Mouse (Mus musculus) c-Kit-positive CD71-positive TER-119-negative erythroid progenitor cells, embryonic 14.5 days (primary cell): ENCODE measurements around the gene Clstn3.
"Not testable (repeated sequence)": the region's sequence is repeated elsewhere in the genome, so short reads cannot be mapped to it uniquely, and the experiment has no call there.

Source experiments
- DNase-seq: peaks from one replicate; pipeline ENCODE4 v3.0.0-alpha.2; 2013; ENCODE audit warnings: low read depth

Clstn3 gene

DNA sequence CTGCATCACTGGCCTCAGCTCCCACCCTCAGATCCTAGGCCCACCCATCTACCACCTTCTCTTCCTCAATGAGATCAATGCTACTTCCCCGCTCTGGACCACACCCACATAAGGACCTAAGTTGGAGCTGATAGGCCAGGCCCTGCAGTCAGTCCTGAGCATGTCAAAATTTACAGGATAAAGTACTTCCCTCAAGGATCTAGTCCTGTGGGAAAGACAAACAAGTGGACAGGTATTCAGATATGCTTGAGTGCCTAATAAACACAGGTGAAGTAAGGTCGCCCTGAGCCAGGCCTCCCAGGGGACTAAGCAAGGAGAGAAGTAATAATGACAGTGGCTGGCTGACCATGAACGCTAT is 15.0 kb upstream of the Clstn3 start:
- DNase-seq: no peak

DNA sequence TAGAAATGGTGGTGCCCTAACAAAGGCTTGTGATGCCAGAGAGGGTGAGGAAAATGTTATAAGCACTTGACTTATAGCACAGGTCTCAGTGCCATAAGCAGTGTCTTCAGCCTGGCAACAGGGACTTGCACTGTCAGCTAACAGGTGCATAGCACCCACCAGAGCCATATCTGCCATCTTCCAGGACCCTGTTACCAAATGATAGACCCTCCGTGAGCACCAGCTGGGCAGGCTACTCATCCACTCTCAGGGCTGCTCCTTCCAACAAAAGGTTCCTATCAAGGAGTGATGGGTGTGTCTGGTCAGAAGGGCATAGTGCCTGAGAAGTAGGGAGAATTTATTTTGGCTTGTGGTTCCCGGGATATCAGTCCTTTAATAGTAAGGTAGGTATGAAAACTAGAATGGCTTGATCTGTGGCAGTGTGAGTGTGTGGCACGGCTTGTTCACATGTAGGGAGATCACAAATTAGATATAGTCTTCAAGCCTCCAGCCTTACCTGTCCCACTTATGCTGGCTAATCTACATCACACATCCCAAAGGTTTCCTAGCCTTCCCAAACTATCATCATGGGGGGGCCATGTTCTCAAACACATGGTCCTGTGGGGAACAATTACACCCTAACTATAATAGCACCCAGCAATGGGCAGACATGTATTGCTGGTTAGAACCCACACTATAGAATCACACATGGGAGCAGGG is 14.4 kb upstream of the Clstn3 start:
- DNase-seq: no peak

DNA sequence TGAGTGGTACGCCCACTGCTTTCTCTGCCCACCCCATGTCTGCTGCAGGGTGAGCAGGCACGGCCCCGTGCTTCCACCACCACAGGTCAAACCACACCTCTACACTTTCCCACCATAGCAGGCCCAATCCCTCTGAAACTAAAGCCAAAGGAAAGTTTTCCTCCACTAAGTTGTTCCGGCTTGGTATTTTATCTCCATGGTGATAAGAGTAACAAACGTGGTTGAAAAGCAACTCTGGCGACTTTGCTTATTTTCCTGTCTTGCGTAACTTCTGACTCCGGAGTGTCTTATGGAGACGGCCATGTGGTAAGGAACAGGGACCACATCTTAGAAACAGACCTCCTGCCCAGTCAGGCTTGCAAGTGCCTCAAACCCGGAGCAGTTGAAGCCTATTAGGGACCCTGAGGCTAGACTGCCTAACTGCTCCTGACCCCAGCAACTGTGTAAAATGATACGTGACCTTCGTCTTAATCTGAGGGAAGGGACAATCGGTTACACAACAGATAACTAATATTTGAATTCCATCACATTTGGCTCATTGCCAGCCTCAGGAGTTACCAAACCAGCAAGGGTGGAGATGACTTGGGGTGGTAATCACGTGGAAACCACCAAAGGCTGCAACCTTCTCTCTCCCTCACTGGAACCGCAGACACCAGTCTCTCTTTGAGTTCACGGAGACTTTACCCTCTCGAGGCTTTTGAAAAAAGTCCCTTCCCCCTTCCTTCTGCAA is 13.5 kb upstream of the Clstn3 start:
- no peak for DNase-seq

DNA sequence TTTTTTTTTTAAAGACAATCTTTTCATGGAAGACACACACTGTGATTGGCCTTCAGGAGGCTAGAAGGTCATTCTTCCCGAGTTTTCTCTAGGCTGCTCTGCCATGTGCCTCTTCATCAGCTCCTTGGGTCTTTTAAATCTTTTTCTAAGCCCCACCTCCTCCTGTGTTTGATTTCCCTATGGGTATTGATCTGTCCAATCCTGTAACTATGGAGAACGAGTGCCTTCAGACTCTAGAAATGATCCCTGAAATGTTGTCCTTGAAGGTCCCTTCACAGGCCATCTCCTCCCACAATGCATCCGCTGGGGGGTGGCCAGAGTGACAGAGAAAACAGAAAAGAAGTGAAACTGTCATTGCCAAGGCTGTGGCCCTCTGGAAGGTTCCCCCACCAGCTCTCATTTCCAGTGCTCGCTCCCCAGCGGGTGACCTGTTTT is 12.6 kb upstream of the Clstn3 start:
- DNase-seq: no peak

DNA sequence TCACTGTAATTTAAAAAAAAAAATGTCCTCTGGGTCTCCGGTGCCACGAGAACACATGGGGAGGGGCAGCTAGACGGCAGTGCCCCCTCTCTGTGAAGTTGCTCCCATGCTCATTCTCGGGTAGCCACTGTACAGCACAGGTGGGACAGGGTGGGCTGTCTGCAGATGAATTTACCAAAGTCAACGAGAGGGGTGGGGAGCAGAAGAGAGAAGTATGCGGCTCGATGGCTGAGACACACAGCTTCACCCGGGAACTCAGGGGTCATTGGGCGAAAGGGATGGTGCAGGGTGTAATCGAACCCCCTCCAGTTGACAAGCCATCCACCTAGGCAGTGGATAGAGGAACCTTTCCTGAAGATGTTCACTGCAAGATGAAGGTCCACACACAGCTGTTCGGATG is 12.2 kb upstream of the Clstn3 start:
- no peak for DNase-seq

DNA sequence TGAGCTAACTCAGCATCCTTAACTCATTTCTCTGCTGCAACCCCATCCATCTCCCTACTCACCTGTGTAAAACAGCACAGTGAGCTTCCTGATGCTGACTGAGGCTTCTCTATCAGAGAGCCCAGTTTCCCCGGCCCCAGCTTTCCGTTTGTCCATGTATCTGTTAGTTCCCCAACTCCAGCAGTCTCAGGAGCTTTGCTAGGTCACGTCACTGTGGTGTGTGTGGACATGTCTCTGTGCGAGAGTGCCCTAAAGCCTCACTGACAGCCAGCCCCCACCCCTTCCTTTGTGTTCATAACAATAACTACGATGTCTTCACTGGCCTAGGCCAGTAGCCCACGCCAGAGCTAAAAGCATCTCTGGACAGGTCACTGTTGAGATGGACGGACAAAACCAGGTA is 11.6 kb upstream of the Clstn3 start:
- DNase-seq: no peak

DNA sequence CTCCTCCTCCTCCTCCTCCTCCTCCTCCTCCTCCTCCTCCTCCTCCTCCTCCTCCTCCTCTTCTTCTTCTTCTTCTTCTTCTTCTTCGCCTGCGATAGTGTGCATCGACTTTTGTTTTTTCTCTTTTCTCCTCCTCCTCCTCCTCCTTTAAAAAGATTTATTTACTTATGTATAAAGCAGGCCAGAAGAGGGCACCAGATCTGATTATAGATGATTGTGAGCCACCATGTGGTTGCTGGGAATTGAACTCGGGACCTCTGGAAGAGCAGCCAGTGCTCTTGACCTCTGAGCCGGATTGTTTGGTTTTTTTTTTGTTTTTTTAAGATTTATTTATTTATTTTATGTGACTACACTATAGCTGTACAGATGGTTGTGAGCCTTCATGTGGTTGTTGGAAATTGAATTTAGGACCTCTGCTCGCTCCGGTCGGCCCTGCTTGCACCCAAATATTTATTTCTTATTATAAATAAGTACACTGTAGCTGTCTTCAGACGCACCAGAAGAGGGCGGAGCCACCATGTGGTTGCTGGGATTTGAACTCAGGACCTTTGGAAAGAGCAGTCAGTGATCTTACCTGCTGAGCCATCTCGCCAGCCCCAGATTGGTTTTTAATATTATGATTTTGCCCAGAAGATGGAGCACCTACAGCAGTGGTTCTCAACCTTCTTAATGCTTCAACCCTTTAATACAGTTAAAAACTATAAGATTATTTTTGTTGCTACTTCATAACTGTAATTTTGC is 10.9 kb upstream of the Clstn3 start:
- not testable (repeated sequence) for DNase-seq

DNA sequence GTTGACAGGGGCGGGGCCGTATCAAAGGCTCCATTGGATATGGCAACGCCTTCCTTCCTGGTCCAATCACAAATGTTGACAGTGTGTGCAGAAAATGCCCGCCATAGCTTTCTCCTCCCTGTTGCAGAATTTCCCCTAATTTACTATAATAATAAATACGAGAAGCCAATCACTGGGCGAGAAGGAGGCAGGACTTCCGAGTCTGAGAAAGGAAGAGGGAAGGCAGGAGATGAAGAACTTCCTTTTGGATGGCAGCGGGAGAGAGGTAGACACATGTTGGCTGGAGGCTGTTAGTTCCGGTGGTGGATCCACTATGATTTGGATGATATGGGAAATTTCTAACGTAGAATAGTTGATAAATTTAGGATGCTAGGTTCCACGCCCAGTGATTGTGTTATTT is 10.0 kb upstream of the Clstn3 start:
- DNase-seq: no peak

DNA sequence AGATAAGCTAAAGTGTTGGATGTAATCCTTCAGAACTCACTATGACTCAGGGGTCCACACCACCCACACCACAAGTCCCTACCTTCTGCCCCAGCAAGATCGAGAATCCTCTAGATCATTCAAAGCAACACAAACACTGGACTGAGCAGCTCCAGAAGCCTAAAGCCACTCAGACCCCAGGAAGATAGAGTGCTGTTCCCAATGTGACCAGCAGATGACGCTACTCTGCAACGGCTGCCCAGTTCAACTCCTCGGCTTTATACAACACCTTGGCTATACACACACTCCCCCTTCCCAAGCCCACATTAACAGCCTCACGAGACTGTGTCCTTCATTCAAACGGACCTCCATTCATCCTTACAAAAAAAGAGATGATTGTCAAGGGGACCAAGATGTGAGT is 8.2 kb upstream of the Clstn3 start:
- peak; percentile 64 for DNase-seq

DNA sequence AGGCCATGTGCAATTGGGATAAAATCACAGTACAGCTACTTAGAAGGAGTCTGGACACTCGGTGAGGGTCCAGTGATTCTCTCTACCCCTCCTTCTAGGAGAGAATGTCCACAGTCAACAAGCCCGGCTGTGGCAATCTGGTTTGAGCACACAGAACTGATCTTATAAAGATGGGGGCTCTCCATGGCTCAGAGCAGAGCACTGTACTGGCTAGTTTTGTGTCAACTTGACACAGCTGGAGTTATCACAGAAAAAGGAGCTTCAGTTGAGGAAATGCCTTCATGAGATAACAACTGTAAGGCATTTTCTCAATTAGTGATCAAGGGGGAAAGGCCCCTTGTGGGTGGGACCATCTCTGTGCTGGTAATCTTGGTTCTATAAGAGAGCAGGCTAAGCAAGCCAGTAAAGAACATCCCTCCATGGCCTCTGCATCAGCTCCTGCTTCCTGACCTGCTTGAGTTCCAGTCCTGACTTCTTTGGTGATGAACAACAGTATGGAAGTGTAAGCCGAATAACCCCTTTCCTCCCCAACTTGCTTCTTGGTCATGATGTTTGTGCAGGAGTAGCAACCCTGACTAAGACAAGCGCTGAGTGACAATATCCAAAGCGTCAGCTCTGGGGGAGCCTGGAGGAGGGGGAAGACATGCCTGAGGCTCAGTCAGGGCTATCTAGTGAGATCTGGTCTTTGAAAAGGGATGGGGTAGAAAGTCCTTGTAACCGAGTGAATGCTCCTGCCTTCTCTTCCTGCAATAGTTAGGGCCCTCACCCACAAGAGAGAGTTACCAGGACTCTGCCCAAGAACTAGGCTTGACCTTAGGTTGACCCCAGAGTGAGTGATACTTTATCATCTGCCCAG is 7.4 kb upstream of the Clstn3 start:
- not testable (repeated sequence) for DNase-seq

DNA sequence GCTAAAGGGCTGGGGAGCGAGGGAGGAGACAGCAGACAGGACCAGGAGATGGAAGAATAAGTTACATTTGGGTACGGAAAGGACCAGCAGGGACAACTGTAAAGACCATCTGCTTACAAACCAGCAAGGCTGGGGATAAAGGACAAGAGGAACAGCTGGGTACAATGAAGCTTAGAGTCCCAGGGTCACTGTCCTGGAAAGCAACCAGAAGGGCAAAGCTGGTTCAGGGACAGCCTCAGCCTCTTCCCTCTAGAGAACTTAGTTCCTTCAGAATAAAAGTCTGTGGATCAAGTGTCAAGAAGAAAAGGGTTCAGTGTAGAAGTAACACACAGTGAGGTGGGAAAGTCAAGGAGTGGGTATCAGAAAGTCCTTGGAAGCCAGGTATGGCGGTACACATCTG is 6.5 kb upstream of the Clstn3 start:
- no peak for DNase-seq

DNA sequence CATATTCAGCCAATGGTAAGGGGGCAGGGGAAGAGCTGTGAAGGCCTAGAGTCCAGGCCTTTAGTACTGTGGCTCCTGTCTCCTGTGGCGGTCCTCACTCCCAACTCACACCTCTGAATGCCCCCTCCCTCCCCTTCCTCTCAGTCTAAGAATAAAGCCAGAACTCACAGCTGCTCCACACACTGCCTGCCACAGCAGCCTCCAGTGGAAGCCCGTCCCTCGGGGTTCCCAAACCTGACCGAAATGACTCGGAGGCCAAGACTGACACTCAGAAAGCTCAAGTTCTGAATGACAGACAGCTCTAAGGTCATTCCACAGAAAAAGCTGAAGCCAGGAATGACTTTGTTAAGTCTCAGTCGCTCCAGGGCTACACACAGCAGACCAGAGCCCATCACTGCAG is 1.1 kb upstream of the Clstn3 start:
- no peak for DNase-seq

DNA sequence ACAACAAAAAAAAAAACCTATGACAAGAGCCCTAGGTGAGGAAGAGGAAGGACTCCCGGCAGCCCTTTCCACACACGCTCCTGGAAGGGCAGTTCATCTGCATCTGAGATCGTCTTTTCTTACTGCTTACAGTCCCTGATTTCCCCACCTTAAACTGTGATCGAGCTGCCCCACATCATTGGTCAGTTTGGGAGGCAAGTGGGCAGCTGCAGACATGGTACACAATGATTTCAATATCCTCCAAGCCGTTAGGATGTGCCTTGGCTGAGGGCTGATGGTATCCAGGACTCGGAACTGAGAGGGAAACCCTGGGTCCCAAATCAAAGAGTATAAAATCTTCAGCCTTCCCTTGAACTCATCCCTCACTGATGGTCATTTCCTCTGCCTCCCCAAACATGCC is 705 bp upstream of the Clstn3 start:
- no peak for DNase-seq

DNA sequence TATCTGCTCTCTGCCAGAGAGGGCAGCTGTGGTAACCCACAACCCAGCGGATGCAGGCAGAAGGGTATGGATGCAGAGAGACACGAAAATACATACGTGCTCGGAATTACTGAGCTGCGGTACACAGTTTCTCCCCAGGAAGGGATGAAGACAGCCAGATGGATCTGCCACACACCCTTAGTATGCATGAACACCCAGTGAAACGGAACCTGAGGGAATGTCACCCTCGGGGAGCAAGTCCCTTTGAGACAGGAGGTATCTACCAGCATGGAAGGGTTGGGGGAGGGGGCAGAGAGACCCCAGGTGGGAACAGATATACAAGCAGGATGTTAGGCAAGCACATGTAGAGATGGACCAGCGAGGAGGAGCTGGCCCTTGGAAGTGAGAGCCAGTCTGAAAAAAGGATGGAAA is 708 bp downstream of the Clstn3 start:
- no peak for DNase-seq

DNA sequence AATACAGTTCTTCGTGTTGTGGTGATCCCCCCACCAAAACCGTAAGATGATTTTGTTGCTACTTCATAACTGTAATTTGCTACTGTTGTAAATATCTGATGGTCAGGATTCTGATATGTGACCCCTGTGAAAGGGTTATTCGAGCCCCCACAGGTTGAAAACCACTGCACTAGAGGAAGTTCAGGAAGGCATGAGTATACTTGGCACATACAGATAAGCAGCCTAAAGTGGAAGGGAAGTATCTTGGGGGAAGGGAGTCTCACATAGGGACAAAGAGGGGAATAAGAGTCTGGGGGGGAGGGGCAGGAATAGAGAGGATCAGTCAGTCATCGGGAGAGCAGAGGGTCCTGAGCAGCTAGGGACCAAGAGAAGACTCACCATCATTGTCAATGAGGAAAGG is 5.2 kb downstream of the Clstn3 start:
- no peak for DNase-seq

DNA sequence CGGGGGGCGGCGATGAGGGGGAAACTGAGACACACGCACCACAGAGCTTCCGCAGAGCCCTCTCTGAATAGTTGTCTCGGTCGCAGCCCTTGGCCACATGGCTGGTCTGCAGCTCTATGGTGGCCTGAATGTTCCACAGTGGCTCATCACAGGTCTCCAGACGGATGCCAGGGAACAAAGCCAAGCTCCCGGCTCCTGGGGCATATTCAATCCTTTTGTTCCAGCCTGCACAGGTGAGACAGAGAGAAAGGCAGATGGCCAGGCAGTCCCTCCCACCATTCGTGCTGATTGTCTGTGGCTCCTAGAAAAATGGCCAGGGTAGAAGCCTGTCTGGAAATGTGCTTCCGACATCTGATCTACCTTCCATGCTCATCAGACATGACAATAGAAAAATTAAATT is 6.1 kb downstream of the Clstn3 start:
- no peak for DNase-seq

DNA sequence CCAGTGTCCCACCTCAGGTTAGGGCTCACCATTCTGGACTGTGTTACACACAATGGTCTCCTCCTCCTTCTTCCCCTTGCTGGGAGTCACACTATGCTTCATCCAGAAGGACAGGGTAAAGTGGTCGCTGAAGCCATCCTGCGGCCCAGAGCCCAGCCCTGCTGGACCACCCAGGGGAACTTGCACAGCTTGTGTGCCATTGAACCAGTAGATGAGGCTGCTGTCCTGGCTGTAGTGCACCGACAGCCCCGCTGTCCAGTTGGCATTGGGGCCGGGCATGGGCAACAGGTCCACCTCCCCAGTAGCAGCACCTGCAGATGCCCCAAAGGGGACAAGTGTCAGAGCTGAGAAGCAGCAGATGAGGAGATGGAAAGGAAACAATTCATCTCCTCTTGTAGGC is 6.8 kb downstream of the Clstn3 start:
- no peak for DNase-seq

DNA sequence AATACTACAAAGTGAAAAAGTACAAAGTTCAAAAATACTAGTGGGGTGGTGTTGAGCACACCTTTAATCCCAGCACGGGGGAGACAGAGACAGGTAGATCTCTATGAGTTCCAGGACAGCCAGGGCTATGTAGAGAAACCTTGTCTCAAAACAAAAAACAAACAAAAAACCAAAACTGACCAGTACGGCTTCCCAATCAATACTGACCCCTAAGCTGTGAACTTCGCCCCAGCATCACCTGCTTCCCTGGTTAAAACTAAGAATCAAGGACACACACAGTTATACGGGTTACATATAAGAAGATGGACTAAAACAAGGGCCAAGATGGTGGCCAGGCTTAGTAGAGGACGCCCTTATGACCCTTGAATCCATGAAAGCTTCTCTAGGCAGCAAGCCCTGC is 8.4 kb downstream of the Clstn3 start:
- DNase-seq: no peak

DNA sequence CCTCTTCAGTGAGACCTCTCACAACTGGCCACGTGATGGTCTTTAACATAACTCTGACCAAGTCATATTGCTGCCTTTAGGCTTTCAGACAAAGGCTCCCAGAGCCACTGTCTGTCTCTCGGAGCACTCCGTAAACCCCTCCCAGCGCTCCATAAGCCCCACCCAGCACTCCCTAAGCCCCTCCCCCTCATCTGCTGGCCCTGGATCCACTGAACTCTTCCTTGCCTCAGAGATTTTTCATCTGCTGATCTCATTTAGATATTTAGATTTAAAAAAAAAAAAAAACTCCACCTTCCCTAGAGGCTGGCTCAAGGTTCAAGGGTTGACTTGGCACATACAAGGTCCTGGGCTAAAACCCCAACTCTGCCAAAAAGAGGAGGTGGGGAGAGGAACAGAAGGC is 10.8 kb downstream of the Clstn3 start:
- DNase-seq: no peak

DNA sequence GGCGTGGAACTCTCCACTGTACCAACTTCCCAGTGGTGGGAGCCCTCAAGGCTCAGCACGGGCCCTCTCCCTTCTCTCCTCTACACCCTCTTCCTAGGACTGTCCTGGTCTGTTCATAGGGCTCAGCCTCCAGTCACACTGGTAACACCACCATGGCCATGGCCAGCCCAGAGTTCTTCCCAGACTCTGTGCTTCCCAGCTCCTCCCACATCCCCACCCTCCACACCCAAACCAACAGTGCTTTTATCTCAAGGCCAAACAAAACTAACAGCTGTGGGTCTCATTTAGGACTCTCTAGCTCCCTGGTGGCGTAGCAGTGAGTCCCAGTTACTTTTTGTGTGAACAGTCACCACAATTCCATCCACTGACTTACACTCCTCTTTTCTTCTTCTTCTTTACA is 12.6 kb downstream of the Clstn3 start:
- peak; percentile 34 for DNase-seq

DNA sequence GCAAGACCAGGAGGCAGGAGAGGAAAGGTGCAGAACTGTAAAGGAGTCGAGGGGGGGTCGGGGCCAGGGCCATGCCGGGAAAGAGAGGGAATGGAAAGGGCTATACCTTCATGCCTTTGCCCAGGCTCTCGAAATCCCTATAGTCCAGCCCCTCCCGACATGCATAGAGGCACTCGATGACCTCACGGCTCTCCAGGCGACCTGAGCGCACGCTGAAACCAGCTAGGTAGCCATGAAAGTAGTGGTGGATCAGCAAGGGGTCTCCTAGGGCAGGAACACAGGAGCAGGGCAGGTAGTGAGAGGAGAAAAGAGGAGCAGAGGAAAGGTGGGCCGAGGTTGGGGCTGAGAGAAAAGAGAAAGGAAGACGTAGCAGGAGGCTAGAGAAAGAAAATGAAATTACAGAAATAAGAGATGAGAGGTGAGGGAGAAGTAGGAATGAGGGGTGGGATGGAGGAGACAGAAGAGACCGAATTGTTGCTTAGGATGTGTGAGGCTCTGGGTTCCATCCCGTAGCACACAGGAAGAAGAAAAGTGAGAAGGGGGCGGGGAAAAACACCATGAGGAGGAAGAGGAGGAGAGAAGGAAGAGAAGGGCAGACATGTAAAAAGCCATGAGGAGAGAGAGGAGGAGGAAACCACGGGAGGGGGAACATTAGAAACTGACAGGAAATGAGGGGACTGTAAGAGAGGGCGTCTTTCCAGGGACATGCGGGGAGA is 14.8 kb downstream of the Clstn3 start:
- no peak for DNase-seq
